Mouse (Mus musculus) hindbrain, embryonic 12.5 days (tissue): Measurements from ENCODE around the gene Sema4d. TPM values are rescaled to one million over a fixed set of nuclear protein-coding genes. Genes with fewer than 3 reads are reported as not detected.

Source experiments
- ATAC-seq: fragments of 200-750 bp; cut with Nextera tagmentation; 2 replicates; pipeline ENCODE4 v1.8.0; 2017; ENCODE audit warnings: moderate TSS enrichment; ENCODE audit not compliant: low FRiP score
- H3K27ac ChIP-seq: fragments of 300-500 bp; sonication (generic); 2 replicates; pipeline ENCODE4 v1.5.1; 2016; ENCODE audit warnings: mild to moderate bottlenecking
- H3K27me3 ChIP-seq: fragments of 300-500 bp; sonication (generic); 2 replicates; pipeline ENCODE4 v1.6.1; 2016; ENCODE audit warnings: mild to moderate bottlenecking
- H3K36me3 ChIP-seq: fragments of 300-500 bp; sonication (generic); 2 replicates; pipeline ENCODE4 v1.6.1; 2016; ENCODE audit warnings: mild to moderate bottlenecking
- H3K4me1 ChIP-seq: fragments of 300-500 bp; sonication (generic); 2 replicates; pipeline ENCODE4 v1.6.1; 2016
- H3K4me2 ChIP-seq: fragments of 300-500 bp; sonication (generic); replicated peaks from 2 replicates; pipeline ENCODE4 v1.6.1; 2016; ENCODE audit warnings: mild to moderate bottlenecking
- H3K4me3 ChIP-seq: fragments of 300-500 bp; sonication (generic); 2 replicates; pipeline ENCODE4 v1.5.1; 2016; ENCODE audit warnings: mild to moderate bottlenecking
- H3K9ac ChIP-seq: fragments of 300-500 bp; sonication (generic); 2 replicates; pipeline ENCODE4 v1.6.1; 2016; ENCODE audit warnings: mild to moderate bottlenecking, moderate library complexity
- H3K9me3 ChIP-seq: fragments of 300-500 bp; sonication (generic); replicated peaks from 2 replicates; pipeline ENCODE4 v1.6.1; 2016; ENCODE audit warnings: mild to moderate bottlenecking
- WGBS: fragments of 180-500 bp; shearing (Covaris S2); methylation state at CpG from one replicate; pipeline ENCODE4 v1.1.7; 2016; 5-methylcytosine and 5-hydroxymethylcytosine counted together
- polyA plus RNA-seq: library from polyadenylated mRNA; unstranded; fragments of >200 nt; fragmentation: Nextera tagmentation; extraction: Ambion mirVana; gene quantifications from 2 replicates; pipeline ENCODE4 v1.2.1, GENCODE M21; 2016

The Sema4d gene
- polyA plus RNA-seq, 1 experiment from 2014 or later: 7.7 TPM

DNA sequence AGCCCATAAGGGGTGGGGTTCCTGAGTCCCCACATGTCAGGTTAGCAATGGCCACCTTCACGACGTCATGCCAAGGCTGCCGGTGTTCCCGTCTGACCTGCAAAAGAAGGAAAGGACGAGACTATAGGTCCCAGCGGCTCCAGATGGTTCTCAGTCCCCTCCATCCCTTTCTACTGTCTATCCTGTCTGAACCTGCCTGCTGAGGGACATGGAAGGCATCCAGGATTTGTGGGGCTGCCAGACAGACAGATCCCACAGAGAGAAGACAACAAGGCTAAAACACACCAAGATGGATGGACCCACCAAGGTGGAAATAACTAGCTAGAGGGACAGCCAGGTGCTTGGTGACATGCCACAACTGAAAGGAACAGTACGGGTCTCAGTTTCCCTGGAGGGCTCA lies 68.1 kb downstream of the Sema4d start:
- 78% methylated on average over 7 of the region's 7 CpGs for WGBS
- Histone ChIP-seq H3K27ac (no peak overlapping the region), H3K9ac (no peak overlapping the region), H3K4me1 (peaks cover 24% of the 10 kb centered on the region), H3K36me3 (no peaks in the 10 kb centered on the region), H3K4me3 (no peak overlapping the region), H3K27me3 (no peaks in the 10 kb centered on the region), H3K9me3 (no peaks in the 10 kb centered on the region), H3K4me2 (no peak overlapping the region)
- ATAC-seq: no peak

DNA sequence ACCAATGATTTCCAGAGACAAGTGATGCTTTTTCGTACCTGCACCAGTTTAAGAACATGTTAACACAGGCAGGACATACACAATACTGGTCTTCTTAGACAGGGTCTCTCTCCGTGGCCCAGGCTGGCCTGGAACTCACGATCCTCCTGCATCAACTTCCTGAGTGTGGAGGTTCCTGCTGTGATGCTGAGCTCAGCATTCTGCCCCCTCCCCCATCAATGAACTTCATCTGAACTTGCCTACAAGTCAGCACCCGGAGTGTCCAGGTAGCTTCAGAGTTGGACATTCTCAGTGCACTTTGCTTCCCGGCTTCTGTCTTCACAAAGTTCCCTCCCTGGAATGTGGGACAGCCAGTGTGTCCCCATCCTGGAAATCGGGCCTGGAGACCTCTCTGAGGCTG lies 69.0 kb downstream of the Sema4d start:
- Histone ChIP-seq H3K27ac (no peak overlapping the region), H3K4me3 (no peak overlapping the region), H3K4me2 (no peak overlapping the region), H3K9ac (no peak overlapping the region), H3K4me1 (peaks cover 15% of the 10 kb centered on the region), H3K27me3 (no peaks in the 10 kb centered on the region), H3K36me3 (no peaks in the 10 kb centered on the region), H3K9me3 (no peaks in the 10 kb centered on the region)
- ATAC-seq: no peak
- 77% methylated on average over 6 of the region's 6 CpGs for WGBS

DNA sequence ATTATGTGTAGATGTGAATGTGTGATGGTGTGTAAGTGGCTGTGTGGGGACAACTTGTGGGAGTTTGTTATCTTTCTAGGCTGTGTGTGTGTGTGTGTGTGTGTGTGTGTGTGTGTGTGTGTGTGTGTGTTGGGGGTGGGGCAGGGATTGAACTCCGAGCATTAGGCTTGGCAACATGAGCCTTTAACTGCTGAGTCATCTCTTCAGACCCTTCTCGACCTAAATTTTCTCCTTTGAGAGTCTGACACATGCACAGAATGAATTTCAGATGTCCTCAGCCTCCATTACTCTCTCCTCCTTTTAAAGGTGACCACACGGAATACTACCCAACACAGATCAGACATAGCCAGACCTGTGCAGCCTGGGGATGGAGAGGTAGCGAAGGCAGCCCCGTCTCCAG lies 70.4 kb downstream of the Sema4d start:
- no peaks in the 10 kb centered on the region for H3K36me3 ChIP-seq
- H3K4me2 ChIP-seq: no peak overlapping the region
- ATAC-seq: no peak
- H3K4me1 ChIP-seq: peaks cover 7% of the 10 kb centered on the region
- 70% methylated on average over 5 of the region's 5 CpGs for WGBS
- no peak overlapping the region for H3K4me3 ChIP-seq
- no peak overlapping the region for H3K9ac ChIP-seq
- H3K27ac ChIP-seq: no peak overlapping the region
- H3K27me3 ChIP-seq: no peaks in the 10 kb centered on the region
- no peaks in the 10 kb centered on the region for H3K9me3 ChIP-seq

DNA sequence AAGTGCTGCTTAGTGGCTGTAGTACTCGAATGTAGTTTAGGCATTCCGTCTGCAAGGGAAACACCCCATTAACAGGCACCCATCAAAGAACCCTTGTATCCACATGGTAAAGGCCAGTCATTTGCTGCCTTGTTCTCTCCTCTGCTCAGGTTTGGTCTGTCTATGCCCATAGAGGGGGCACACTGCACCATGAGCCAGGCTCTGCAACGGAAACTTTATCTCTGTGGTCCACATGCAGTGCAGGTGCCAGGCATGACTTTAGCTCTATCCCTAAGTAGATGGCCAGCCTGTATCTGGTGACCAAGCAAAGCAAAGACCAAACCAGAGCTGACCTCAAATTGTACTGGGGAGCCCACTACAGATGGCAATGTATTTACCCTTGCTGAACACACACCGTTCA lies 73.0 kb downstream of the Sema4d start:
- H3K9ac ChIP-seq: no peak overlapping the region
- H3K4me3 ChIP-seq: no peak overlapping the region
- H3K4me1 ChIP-seq: no peaks in the 10 kb centered on the region
- no peaks in the 10 kb centered on the region for H3K27me3 ChIP-seq
- no peaks in the 10 kb centered on the region for H3K36me3 ChIP-seq
- no peak overlapping the region for H3K4me2 ChIP-seq
- WGBS: 94% methylated on average over 4 of the region's 4 CpGs
- H3K27ac ChIP-seq: no peak overlapping the region
- no peak for ATAC-seq
- no peaks in the 10 kb centered on the region for H3K9me3 ChIP-seq

DNA sequence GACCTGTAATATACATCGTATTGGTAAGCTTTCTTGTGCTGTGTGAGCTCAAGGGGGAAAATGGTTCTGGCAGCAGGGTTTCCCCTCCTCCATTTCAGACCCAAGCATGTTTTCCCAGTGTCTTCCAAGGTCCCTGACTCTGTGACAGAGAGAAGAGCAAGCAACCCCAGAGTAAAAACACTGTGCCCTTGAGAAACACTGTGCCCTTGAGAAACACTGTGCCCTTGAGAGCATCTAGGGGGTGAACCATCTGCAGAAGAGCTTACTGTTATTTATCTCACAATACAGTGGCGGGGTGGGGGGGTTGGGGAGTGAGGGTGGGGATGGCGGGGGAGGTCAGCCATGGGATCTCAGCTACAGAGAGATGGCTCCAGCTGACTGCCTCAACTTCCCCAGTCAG lies 74.3 kb downstream of the Sema4d start:
- Histone ChIP-seq H3K4me1 (no peaks in the 10 kb centered on the region), H3K4me2 (no peak overlapping the region), H3K9me3 (no peaks in the 10 kb centered on the region), H3K27ac (no peak overlapping the region), H3K27me3 (no peaks in the 10 kb centered on the region), H3K36me3 (0 out of 2 replicates have a peak, but pooled peaks cover 3% of the 10 kb centered on the region), H3K4me3 (no peak overlapping the region), H3K9ac (no peak overlapping the region)
- ATAC-seq: no peak
- 82% methylated on average over 3 of the region's 3 CpGs for WGBS

DNA sequence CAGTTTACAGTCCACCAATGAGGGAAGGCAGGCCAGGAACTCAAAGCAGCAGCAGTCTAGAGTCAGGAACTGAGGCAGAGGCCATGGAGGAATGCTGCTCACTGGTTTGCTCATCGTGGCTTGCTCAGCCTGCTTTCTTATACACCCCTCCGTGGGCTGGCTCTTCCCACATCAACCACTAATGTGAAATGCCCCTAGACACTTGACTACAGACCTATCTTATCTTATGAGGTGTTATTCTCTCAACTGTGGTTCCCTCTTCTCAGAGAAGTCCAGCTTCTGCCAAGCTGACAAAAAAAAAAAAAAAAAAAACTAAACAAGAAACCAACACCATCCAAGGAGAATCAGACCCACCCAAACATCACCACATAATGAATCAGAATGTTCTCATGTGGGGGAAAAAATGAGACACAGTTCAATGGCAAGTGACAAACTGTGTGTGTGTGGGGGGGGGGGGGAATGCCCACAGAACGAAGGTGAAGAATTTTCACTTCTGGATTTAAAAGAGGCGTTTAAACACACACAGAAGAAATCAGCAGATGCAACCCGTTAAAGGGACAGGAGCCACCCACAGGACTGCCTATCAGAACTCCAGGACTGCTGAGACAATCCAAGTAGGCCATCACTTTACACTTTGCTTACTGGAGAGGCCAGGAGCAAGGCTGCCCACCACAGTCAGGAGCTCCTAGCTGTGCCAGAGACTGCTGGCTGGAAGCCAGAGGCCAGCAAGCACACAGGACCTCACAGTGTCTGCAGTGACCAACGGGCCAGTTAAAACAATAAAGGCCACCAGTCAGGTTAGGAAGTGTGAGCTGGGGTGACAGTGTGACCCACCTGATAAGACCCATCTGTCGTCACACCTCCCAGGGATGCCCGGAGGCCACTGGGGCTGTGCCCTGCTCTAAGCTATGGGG lies 76.9 kb downstream of the Sema4d start:
- Histone ChIP-seq H3K4me2 (no peak overlapping the region), H3K27ac (no peak overlapping the region), H3K4me1 (no peaks in the 10 kb centered on the region), H3K4me3 (no peak overlapping the region), H3K36me3 (0 out of 2 replicates have a peak, but pooled peaks cover 3% of the 10 kb centered on the region), H3K27me3 (no peaks in the 10 kb centered on the region), H3K9me3 (no peaks in the 10 kb centered on the region), H3K9ac (no peak overlapping the region)
- ATAC-seq: no peak
- WGBS: 87% methylated on average over 8 of the region's 8 CpGs

DNA sequence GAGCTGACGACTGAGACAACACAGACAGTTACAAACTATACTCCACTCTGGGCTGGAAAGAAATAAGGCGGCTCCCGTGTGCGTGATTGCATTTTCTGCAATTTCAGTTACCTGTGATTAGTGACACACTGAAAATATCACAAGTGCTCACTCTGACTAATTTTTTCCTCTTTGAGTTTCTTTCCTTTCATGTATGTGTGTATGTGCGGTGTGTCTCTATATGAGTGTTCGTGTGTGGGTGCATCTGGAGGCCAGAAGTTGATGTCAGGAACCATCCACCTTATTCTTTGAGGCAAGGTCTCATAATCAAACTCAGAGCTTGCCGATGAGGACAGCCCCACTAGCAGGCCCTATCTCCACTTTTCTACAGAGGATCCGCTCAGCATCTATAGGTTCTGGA lies 81.5 kb downstream of the Sema4d start:
- no peak overlapping the region for H3K4me2 ChIP-seq
- no peak overlapping the region for H3K4me3 ChIP-seq
- no peak overlapping the region for H3K27ac ChIP-seq
- peaks cover 7% of the 10 kb centered on the region; the same call in 1 of the 2 replicates for H3K36me3 ChIP-seq
- ATAC-seq: no peak
- H3K4me1 ChIP-seq: no peaks in the 10 kb centered on the region
- no peak overlapping the region for H3K9ac ChIP-seq
- no peaks in the 10 kb centered on the region for H3K27me3 ChIP-seq
- H3K9me3 ChIP-seq: no peaks in the 10 kb centered on the region
- WGBS: 95% methylated on average over 8 of the region's 8 CpGs

DNA sequence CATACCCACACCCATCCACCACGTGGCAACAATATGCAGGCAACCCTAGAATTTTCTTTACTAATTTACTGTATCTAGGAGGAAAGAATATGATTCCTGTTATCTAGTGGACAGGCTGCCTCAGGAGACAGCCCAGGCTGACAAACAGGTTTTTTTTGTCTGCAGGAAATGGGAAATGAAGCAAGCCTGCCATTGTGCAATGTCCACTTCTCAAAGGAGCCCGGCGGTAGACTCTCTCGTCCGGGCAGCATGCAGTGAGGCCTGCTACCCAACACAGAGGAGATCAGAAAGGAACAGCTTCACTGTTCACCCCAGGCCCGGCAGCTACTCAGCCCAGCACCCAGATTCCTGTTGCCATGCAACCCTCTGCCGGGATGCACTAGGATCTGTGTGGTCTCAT lies 82.8 kb downstream of the Sema4d start:
- no peaks in the 10 kb centered on the region for H3K27me3 ChIP-seq
- no peak overlapping the region for H3K9ac ChIP-seq
- H3K4me3 ChIP-seq: no peak overlapping the region
- H3K27ac ChIP-seq: no peak overlapping the region
- peaks cover 7% of the 10 kb centered on the region; the same call in 1 of the 2 replicates for H3K36me3 ChIP-seq
- 64% methylated on average over 7 of the region's 7 CpGs for WGBS
- no peaks in the 10 kb centered on the region for H3K9me3 ChIP-seq
- no peak overlapping the region for H3K4me2 ChIP-seq
- no peak for ATAC-seq
- H3K4me1 ChIP-seq: no peaks in the 10 kb centered on the region

DNA sequence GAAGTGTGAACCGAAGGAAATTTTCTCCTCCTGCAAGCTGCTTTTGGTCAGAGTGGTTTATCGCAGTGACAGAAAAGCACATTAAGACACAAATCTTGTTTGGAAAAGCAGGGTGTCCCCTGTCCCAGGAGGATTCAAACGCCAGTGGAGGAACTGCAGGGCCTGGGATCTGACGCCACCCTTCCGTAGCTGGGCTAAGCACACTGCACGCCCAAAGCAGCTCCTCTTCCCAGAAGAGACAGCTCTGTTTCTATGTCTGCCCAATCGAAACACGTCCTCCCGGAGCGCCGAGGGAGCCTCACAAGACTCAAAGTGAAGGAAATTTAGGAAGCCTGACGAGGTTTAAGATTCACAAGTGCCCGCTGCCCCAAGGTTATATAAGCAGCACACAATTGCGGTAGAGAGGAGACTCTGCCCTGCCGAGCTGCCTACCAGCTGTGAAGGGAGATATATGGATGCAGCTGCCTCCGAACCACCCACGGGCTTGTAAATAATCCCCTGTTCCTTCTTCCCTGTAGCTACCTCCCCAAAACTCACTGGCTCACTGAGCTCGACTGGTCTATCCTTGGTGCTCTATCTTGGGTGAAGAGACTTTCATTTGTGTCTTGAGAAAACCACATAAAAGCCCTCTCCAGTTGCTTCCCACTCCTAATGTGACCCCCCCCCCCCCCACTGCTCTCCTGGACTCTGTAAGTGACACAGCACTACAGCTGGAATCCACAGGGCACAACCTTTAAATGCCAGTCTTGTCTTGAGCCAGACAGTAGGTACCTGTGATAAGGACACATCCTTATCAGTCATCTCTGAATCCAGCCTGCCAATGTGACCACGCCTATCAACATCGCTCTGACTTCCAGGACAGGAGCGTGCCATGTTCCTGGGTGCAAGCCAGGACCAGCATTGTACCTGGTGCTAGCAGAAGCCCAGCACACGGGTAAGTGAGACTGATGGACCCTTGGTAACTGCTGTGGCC lies 87.4 kb downstream of the Sema4d start:
- Histone ChIP-seq H3K27ac (no peak overlapping the region), H3K4me2 (no peak overlapping the region), H3K4me3 (no peak overlapping the region), H3K4me1 (peaks cover 5% of the 10 kb centered on the region; the same call in 1 of the 2 replicates), H3K9ac (no peak overlapping the region), H3K36me3 (peaks cover 12% of the 10 kb centered on the region; the same call in 1 of the 2 replicates), H3K9me3 (no peaks in the 10 kb centered on the region), H3K27me3 (no peaks in the 10 kb centered on the region)
- ATAC-seq: no peak
- WGBS: 77% methylated on average over 22 of the region's 22 CpGs

DNA sequence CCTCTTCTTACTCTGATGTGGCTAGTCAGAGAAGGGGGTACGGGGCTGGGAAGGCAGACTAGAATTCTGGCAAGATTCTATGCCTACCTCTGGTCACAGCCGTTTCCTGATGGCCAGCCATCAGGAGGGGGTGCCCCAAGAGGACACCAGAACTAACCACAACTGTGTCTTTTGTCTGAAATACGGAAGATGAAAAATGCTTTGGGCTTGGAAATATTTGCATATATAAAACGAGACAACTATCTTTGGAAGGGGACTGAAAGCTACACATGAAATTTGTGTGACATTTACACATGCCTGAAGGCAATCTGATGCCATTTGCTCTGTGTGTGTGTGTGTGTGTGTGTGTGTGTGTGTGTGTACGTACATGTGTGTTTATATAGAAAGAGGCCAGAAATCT lies 89.7 kb downstream of the Sema4d start:
- 75% methylated on average over 5 of the region's 5 CpGs for WGBS
- Histone ChIP-seq H3K4me1 (peaks cover 5% of the 10 kb centered on the region; the same call in 1 of the 2 replicates), H3K9me3 (no peaks in the 10 kb centered on the region), H3K27me3 (no peaks in the 10 kb centered on the region), H3K36me3 (peaks cover 8% of the 10 kb centered on the region; the same call in 1 of the 2 replicates), H3K9ac (no peak overlapping the region), H3K4me3 (no peak overlapping the region), H3K27ac (no peak overlapping the region), H3K4me2 (no peak overlapping the region)
- ATAC-seq: no peak

DNA sequence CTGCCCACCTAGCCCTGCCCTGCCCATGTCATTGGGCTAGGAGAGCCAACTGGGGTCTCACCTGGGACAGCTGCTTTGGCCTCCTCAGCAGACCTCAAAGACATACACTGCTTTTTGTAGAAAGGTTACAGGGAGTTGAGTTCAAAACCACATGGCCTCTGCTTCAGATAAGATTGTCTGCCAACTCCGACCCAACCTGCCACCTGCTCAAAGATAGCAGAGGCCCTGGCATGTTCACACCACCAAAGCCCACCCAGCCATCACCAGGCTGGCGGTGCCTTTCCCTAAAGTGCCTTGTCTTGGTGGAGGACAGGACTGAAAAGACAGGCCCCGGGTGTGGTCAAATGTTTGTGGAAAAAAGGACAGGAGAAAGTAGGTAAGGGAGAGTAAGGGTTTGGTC lies 95.2 kb downstream of the Sema4d start:
- no peaks in the 10 kb centered on the region for H3K27me3 ChIP-seq
- no peak for ATAC-seq
- H3K9me3 ChIP-seq: no peaks in the 10 kb centered on the region
- WGBS: 94% methylated on average over 3 of the region's 3 CpGs
- H3K9ac ChIP-seq: no peak overlapping the region
- H3K4me1 ChIP-seq: no peaks in the 10 kb centered on the region
- no peak overlapping the region for H3K27ac ChIP-seq
- no peak overlapping the region for H3K4me3 ChIP-seq
- H3K36me3 ChIP-seq: peaks cover 8% of the 10 kb centered on the region; the same call in 1 of the 2 replicates
- H3K4me2 ChIP-seq: no peak overlapping the region

DNA sequence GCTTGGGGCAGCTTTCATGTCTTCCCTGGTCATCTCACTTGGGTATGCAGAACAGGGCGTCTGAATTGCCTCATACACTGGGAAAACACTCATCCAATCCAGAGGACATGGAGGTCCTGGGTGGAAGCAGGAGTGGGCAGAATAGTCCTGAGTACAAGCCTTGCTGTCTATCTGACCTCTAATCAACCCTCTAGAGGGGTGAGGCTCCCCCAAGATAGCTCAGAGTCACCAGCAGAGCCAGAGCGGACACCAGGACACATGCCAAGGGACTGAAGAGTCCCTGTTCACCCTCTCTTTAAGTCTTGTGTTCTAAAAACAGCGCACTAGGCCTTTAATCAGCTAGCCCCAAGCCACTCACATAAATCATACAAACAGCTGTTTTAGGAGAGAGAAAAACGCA lies 95.7 kb downstream of the Sema4d start:
- Histone ChIP-seq H3K9ac (no peak overlapping the region), H3K27me3 (no peaks in the 10 kb centered on the region), H3K4me2 (no peak overlapping the region), H3K27ac (no peak overlapping the region), H3K4me3 (no peak overlapping the region), H3K4me1 (no peaks in the 10 kb centered on the region), H3K36me3 (peaks cover 6% of the 10 kb centered on the region; the same call in 1 of the 2 replicates), H3K9me3 (no peaks in the 10 kb centered on the region)
- ATAC-seq: no peak
- WGBS: 77% methylated on average over 4 of the region's 4 CpGs
